Mouse (Mus musculus): ENCODE results near the gene Minos1. TPM values are rescaled to one million over a fixed set of nuclear protein-coding genes. Genes with fewer than 3 reads are reported as not detected.
A peak's percentile ranks its signal among the peaks of the same experiment; 100 is the strongest.

The Minos1 gene
- total and polyA plus RNA-seq, 2 experiments, result 29.7 to 45.2 TPM

- H3K4me1 ChIP-seq (ENCODE audit: control insufficient read depth, insufficient read depth, low read length), result no peaks in the 10 kb centered on the region
- 87% methylated on average over 11 of the region's 11 CpGs for WGBS
- H3K36me3 ChIP-seq (ENCODE audit: control insufficient read depth, insufficient read depth, low read length), result no peaks in the 10 kb centered on the region
- no peak overlapping the region for H3K4me3 ChIP-seq (ENCODE audit: insufficient read depth, low read depth, low read length)
- TF ChIP-seq POLR2A (IDR thresholded peaks at IDR 0.05; ENCODE audit: extremely low read depth, insufficient read depth, low read length) (no peak), CTCF (IDR thresholded peaks at IDR 0.05; ENCODE audit: low read depth, low read length) (no peak)
- peaks cover 13% of the 10 kb centered on the region for H3K27me3 ChIP-seq (ENCODE audit: control insufficient read depth, insufficient read depth, low read length)
- no peak overlapping the region for H3K9ac ChIP-seq (ENCODE audit: low read depth, low read length)
- H3K27ac ChIP-seq (replicated peaks; ENCODE audit: insufficient read depth, low read depth, low read length), result no peak overlapping the region
- DNase-seq (ENCODE audit: extremely low read depth, low read depth, low spot score), result no peak
- no peaks in the 10 kb centered on the region for H3K79me2 ChIP-seq (ENCODE audit: control insufficient read depth, insufficient read depth, low read length)
Measured at GRCm38 (mm10) chr4:139079439-139079838, 51.5 kb downstream of the Minos1 start.

GRCm38 (mm10) chr4:139078726-139079125 is 52.2 kb downstream of the Minos1 start:
- H3K27me3 ChIP-seq (ENCODE audit: control insufficient read depth, insufficient read depth, low read length), result peaks cover 18% of the 10 kb centered on the region
- TF ChIP-seq POLR2A (IDR thresholded peaks at IDR 0.05; ENCODE audit: extremely low read depth, insufficient read depth, low read length) (no peak), CTCF (IDR thresholded peaks at IDR 0.05; ENCODE audit: low read depth, low read length) (no peak)

GRCm38 (mm10) chr4:139078313-139078712 is 52.6 kb downstream of the Minos1 start:
- Histone ChIP-seq H3K27me3 (ENCODE audit: control insufficient read depth, insufficient read depth, low read length) (peaks cover 18% of the 10 kb centered on the region), H3K27ac (replicated peaks; ENCODE audit: insufficient read depth, low read depth, low read length) (no peak overlapping the region), H3K4me1 (ENCODE audit: control insufficient read depth, insufficient read depth, low read length) (no peaks in the 10 kb centered on the region), H3K9ac (ENCODE audit: low read depth, low read length) (no peak overlapping the region), H3K79me2 (ENCODE audit: control insufficient read depth, insufficient read depth, low read length) (no peaks in the 10 kb centered on the region), H3K4me3 (ENCODE audit: insufficient read depth, low read depth, low read length) (no peak overlapping the region), H3K36me3 (ENCODE audit: control insufficient read depth, insufficient read depth, low read length) (no peaks in the 10 kb centered on the region)
- 50% methylated on average over 2 of the region's 2 CpGs for WGBS
- peak; percentile 39 for TF ChIP-seq CTCF (IDR thresholded peaks at IDR 0.05; ENCODE audit: low read depth, low read length)
- no peak for TF ChIP-seq POLR2A (IDR thresholded peaks at IDR 0.05; ENCODE audit: extremely low read depth, insufficient read depth, low read length)
- DNase-seq (ENCODE audit: extremely low read depth, low read depth, low spot score), result peak; percentile 42

More at GRCm38 (mm10) chr4:139078726-139079125, 52.2 kb downstream of the Minos1 start:
- 24% methylated on average over 4 of the region's 4 CpGs for WGBS
- H3K4me3 ChIP-seq (ENCODE audit: insufficient read depth, low read depth, low read length), result no peak overlapping the region
- H3K9ac ChIP-seq (ENCODE audit: low read depth, low read length), result no peak overlapping the region
- no peaks in the 10 kb centered on the region for H3K79me2 ChIP-seq (ENCODE audit: control insufficient read depth, insufficient read depth, low read length)
- no peaks in the 10 kb centered on the region for H3K4me1 ChIP-seq (ENCODE audit: control insufficient read depth, insufficient read depth, low read length)
- no peaks in the 10 kb centered on the region for H3K36me3 ChIP-seq (ENCODE audit: control insufficient read depth, insufficient read depth, low read length)
- H3K27ac ChIP-seq (replicated peaks; ENCODE audit: insufficient read depth, low read depth, low read length), result no peak overlapping the region
- DNase-seq (ENCODE audit: extremely low read depth, low read depth, low spot score), result peak; percentile 19

- Histone ChIP-seq H3K4me1 (ENCODE audit: control insufficient read depth, insufficient read depth, low read length) (no peaks in the 10 kb centered on the region), H3K9ac (ENCODE audit: low read depth, low read length) (no peak overlapping the region), H3K4me3 (ENCODE audit: insufficient read depth, low read depth, low read length) (no peak overlapping the region), H3K27me3 (ENCODE audit: control insufficient read depth, insufficient read depth, low read length) (peaks cover 18% of the 10 kb centered on the region), H3K27ac (replicated peaks; ENCODE audit: insufficient read depth, low read depth, low read length) (no peak overlapping the region), H3K36me3 (ENCODE audit: control insufficient read depth, insufficient read depth, low read length) (no peaks in the 10 kb centered on the region), H3K79me2 (ENCODE audit: control insufficient read depth, insufficient read depth, low read length) (no peaks in the 10 kb centered on the region)
- WGBS, result 19% methylated on average over 5 of the region's 5 CpGs
- TF ChIP-seq CTCF (IDR thresholded peaks at IDR 0.05; ENCODE audit: low read depth, low read length) (peak; percentile 44), POLR2A (IDR thresholded peaks at IDR 0.05; ENCODE audit: extremely low read depth, insufficient read depth, low read length) (no peak)
- peak; percentile 15 for DNase-seq (ENCODE audit: extremely low read depth, low read depth, low spot score)
Measured at GRCm38 (mm10) chr4:139075915-139076314, 55.0 kb downstream of the Minos1 start.

GRCm38 (mm10) chr4:139075041-139075711 is 55.7 kb downstream of the Minos1 start, which contains the start of gene Htr6:
Gene Htr6 (minus strand): TSS chr4:139075570.
- TF ChIP-seq CTCF (IDR thresholded peaks at IDR 0.05; ENCODE audit: low read depth, low read length) (no peak), POLR2A (IDR thresholded peaks at IDR 0.05; ENCODE audit: extremely low read depth, insufficient read depth, low read length) (no peak)
- H3K4me1 ChIP-seq (ENCODE audit: control insufficient read depth, insufficient read depth, low read length), result no peaks in the 10 kb centered on the region
- no peak for DNase-seq (ENCODE audit: extremely low read depth, low read depth, low spot score)
- peaks cover 18% of the 10 kb centered on the region for H3K27me3 ChIP-seq (ENCODE audit: control insufficient read depth, insufficient read depth, low read length)
- H3K36me3 ChIP-seq (ENCODE audit: control insufficient read depth, insufficient read depth, low read length), result no peaks in the 10 kb centered on the region
- no peak within 1 kb of the TSS; the same call in 1 of the 2 replicates for H3K4me3 ChIP-seq (ENCODE audit: insufficient read depth, low read depth, low read length)
- no peak within 1 kb of the TSS for H3K27ac ChIP-seq (replicated peaks; ENCODE audit: insufficient read depth, low read depth, low read length)
- no peaks in the 10 kb centered on the region for H3K79me2 ChIP-seq (ENCODE audit: control insufficient read depth, insufficient read depth, low read length)
- H3K9ac ChIP-seq (ENCODE audit: low read depth, low read length), result no peak within 1 kb of the TSS
- 2% methylated on average over 76 of the region's 77 CpGs for WGBS

- H3K9ac ChIP-seq (ENCODE audit: low read depth, low read length), result no peak overlapping the region; the same call in 1 of the 2 replicates
- DNase-seq (ENCODE audit: extremely low read depth, low read depth, low spot score), result no peak
- peaks cover 18% of the 10 kb centered on the region for H3K27me3 ChIP-seq (ENCODE audit: control insufficient read depth, insufficient read depth, low read length)
- no peaks in the 10 kb centered on the region for H3K36me3 ChIP-seq (ENCODE audit: control insufficient read depth, insufficient read depth, low read length)
- WGBS, result 26% methylated on average over 29 of the region's 29 CpGs
- no peaks in the 10 kb centered on the region for H3K79me2 ChIP-seq (ENCODE audit: control insufficient read depth, insufficient read depth, low read length)
- no peaks in the 10 kb centered on the region for H3K4me1 ChIP-seq (ENCODE audit: control insufficient read depth, insufficient read depth, low read length)
- TF ChIP-seq POLR2A (IDR thresholded peaks at IDR 0.05; ENCODE audit: extremely low read depth, insufficient read depth, low read length), result no peak
- no peak overlapping the region for H3K4me3 ChIP-seq (ENCODE audit: insufficient read depth, low read depth, low read length)
- no peak overlapping the region for H3K27ac ChIP-seq (replicated peaks; ENCODE audit: insufficient read depth, low read depth, low read length)
Measured at GRCm38 (mm10) chr4:139074060-139074459, 56.9 kb downstream of the Minos1 start.

Data from liver, adult 2 months (tissue).